Mouse (Mus musculus) MEL (cell line): ENCODE measurements around the gene Lrrc17. TPM values are rescaled to one million over a fixed set of nuclear protein-coding genes. Genes with fewer than 3 reads are reported as not detected.
A peak's percentile ranks its signal among the peaks of the same experiment; 100 is the strongest.

Source experiments
- DNase-seq: peaks from one replicate; pipeline ENCODE4 v3.0.0; 2011; ENCODE audit warnings: low read depth, low spot score
- H3K27ac ChIP-seq: 2 replicates; pipeline ENCODE4 v1.5.1; 2012; ENCODE audit warnings: low read depth, mild to moderate bottlenecking, control low read depth, low read length, moderate library complexity; ENCODE audit not compliant: control insufficient read depth
- H3K27me3 ChIP-seq, 2 experiments: fragments of 150-350 bp in 1 of 2; sonication (generic) in 1 of 2; 2 replicates each; pipeline ENCODE4 v1.6.1; 2012; ENCODE audit warnings: low read length in 2 of 2, mild to moderate bottlenecking in 2 of 2, improper control_type of control experiment in 1 of 2, moderate library complexity in 1 of 2; ENCODE audit not compliant: insufficient read depth in 2 of 2, control insufficient read depth in 1 of 2
- H3K36me3 ChIP-seq, 2 experiments: 2 replicates each; pipeline ENCODE4 v1.6.1; 2012 to 2014; ENCODE audit warnings: low read length in 2 of 2, improper control_type of control experiment in 1 of 2, inconsistent platforms in 1 of 2, mild to moderate bottlenecking in 1 of 2; ENCODE audit not compliant: insufficient read depth in 2 of 2, control insufficient read depth in 1 of 2
- H3K4me1 ChIP-seq, 2 experiments: fragments of 150-350 bp in 1 of 2; sonication (generic) in 1 of 2; 2 replicates each; pipeline ENCODE4 v1.6.1; 2012; ENCODE audit warnings: low read length in 2 of 2, improper control_type of control experiment in 1 of 2, mild to moderate bottlenecking in 1 of 2; ENCODE audit not compliant: insufficient read depth in 2 of 2, control insufficient read depth in 1 of 2
- H3K4me3 ChIP-seq, 2 experiments: fragments of 150-350 bp in 1 of 2; sonication (generic) in 1 of 2; 2 replicates each; pipeline ENCODE4 v1.5.1; 2012; ENCODE audit warnings: low read depth in 2 of 2, low read length in 2 of 2, mild to moderate bottlenecking in 2 of 2, moderate library complexity in 2 of 2, control low read depth in 1 of 2, improper control_type of control experiment in 1 of 2; ENCODE audit not compliant: control insufficient read depth in 1 of 2, insufficient read depth in 1 of 2
- H3K79me2 ChIP-seq: 2 replicates; pipeline ENCODE4 v1.6.1; 2012; ENCODE audit warnings: mild to moderate bottlenecking, low read length, moderate library complexity; ENCODE audit not compliant: control insufficient read depth, poor library complexity, insufficient read depth
- H3K9ac ChIP-seq: 2 replicates; pipeline ENCODE4 v1.6.1; 2012; ENCODE audit warnings: low read depth, mild to moderate bottlenecking, control low read depth, low read length, moderate library complexity; ENCODE audit not compliant: control insufficient read depth, poor library complexity, severe bottlenecking
- H3K9me3 ChIP-seq: fragments of 150-350 bp; sonication (generic); replicated peaks from 2 replicates; pipeline ENCODE4 v1.6.1; 2012; ENCODE audit warnings: mild to moderate bottlenecking, low read length, improper control_type of control experiment, moderate library complexity; ENCODE audit not compliant: insufficient read depth
- BHLHE40 ChIP-seq: IDR thresholded peaks from 2 replicates; pipeline ENCODE4 v1.6.1; 2012; ENCODE audit warnings: low read depth, mild to moderate bottlenecking, inconsistent platforms, low read length, improper control_type of control experiment, borderline replicate concordance
- CHD1 ChIP-seq: IDR thresholded peaks from 2 replicates; pipeline ENCODE4 v1.6.1; 2012; ENCODE audit warnings: low read depth, mild to moderate bottlenecking, inconsistent platforms, low read length, improper control_type of control experiment
- EP300 ChIP-seq, 2 experiments: IDR thresholded peaks; 2 replicates each; pipeline ENCODE4 v1.6.1; 2011; ENCODE audit warnings: improper control_type of control experiment in 2 of 2, low read length in 2 of 2, low read depth in 1 of 2, mild to moderate bottlenecking in 1 of 2
- ETS1 ChIP-seq: IDR thresholded peaks from 2 replicates; pipeline ENCODE4 v1.6.1; 2012; ENCODE audit warnings: low read depth, mild to moderate bottlenecking, inconsistent platforms, low read length, improper control_type of control experiment, moderate library complexity
- GABPA ChIP-seq: IDR thresholded peaks from 2 replicates; pipeline ENCODE4 v1.6.1; 2012; ENCODE audit warnings: low read depth, mild to moderate bottlenecking, inconsistent platforms, low read length, improper control_type of control experiment, moderate library complexity
- HCFC1 ChIP-seq: IDR thresholded peaks from 2 replicates; pipeline ENCODE4 v1.6.1; 2012; ENCODE audit warnings: low read depth, mild to moderate bottlenecking, inconsistent platforms, low read length, improper control_type of control experiment, moderate library complexity
- JUND ChIP-seq: IDR thresholded peaks from 2 replicates; pipeline ENCODE4 v1.6.1; 2011; ENCODE audit warnings: low read depth, mild to moderate bottlenecking, improper control_type of control experiment, low read length
- MAFK ChIP-seq: IDR thresholded peaks from 2 replicates; pipeline ENCODE4 v1.6.1; 2011; ENCODE audit warnings: low read depth, mild to moderate bottlenecking, low read length, improper control_type of control experiment, borderline replicate concordance
- MEF2A ChIP-seq: IDR thresholded peaks from 2 replicates; pipeline ENCODE4 v1.6.1; 2014; ENCODE audit warnings: low read depth, mild to moderate bottlenecking, inconsistent platforms, low read length, improper control_type of control experiment; ENCODE audit not compliant: poor library complexity, insufficient replicate concordance, severe bottlenecking; ENCODE audit errors: extremely low read depth
- NELFE ChIP-seq: IDR thresholded peaks from 2 replicates; pipeline ENCODE4 v1.6.1; 2011; ENCODE audit warnings: low read depth, low read length, improper control_type of control experiment
- NRF1 ChIP-seq: IDR thresholded peaks from 2 replicates; pipeline ENCODE4 v1.6.1; 2014; ENCODE audit warnings: low read depth, mild to moderate bottlenecking, inconsistent platforms, low read length, improper control_type of control experiment, moderate library complexity; ENCODE audit not compliant: poor library complexity, insufficient read depth, severe bottlenecking
- POLR2A ChIP-seq, 2 experiments: IDR thresholded peaks; 2 replicates each; pipeline ENCODE4 v1.6.1; 2011 to 2012; ENCODE audit warnings: low read length in 2 of 2, mild to moderate bottlenecking in 2 of 2, control low read depth in 1 of 2, improper control_type of control experiment in 1 of 2, low read depth in 1 of 2, moderate library complexity in 1 of 2; ENCODE audit not compliant: control insufficient read depth in 1 of 2, insufficient read depth in 1 of 2, poor library complexity in 1 of 2
- POLR2AphosphoS2 ChIP-seq: IDR thresholded peaks from 2 replicates; pipeline ENCODE4 v1.6.1; 2011; ENCODE audit warnings: low read length, improper control_type of control experiment
- RAD21 ChIP-seq: IDR thresholded peaks from 2 replicates; pipeline ENCODE4 v1.6.1; 2011; ENCODE audit warnings: mild to moderate bottlenecking, low read depth, low read length, improper control_type of control experiment
- RCOR1 ChIP-seq: IDR thresholded peaks from 2 replicates; pipeline ENCODE4 v1.6.1; 2012; ENCODE audit warnings: low read depth, mild to moderate bottlenecking, inconsistent platforms, low read length, improper control_type of control experiment
- SIN3A ChIP-seq: IDR thresholded peaks from 2 replicates; pipeline ENCODE4 v1.6.1; 2012; ENCODE audit warnings: low read length, improper control_type of control experiment, inconsistent platforms
- UBTF ChIP-seq: IDR thresholded peaks from 2 replicates; pipeline ENCODE4 v1.6.1; 2012; ENCODE audit warnings: low read depth, mild to moderate bottlenecking, inconsistent platforms, low read length, improper control_type of control experiment, moderate library complexity, borderline replicate concordance; ENCODE audit not compliant: insufficient read depth
- ZC3H11A ChIP-seq: IDR thresholded peaks from 2 replicates; pipeline ENCODE4 v1.6.1; 2012; ENCODE audit warnings: low read depth, mild to moderate bottlenecking, inconsistent platforms, low read length, improper control_type of control experiment
- ZKSCAN1 ChIP-seq: IDR thresholded peaks from 2 replicates; pipeline ENCODE4 v1.6.1; 2012; ENCODE audit warnings: low read depth, mild to moderate bottlenecking, inconsistent platforms, low read length, improper control_type of control experiment, moderate library complexity
- ZNF384 ChIP-seq: IDR thresholded peaks from 2 replicates; pipeline ENCODE4 v1.6.1; 2012; ENCODE audit warnings: low read depth, mild to moderate bottlenecking, inconsistent platforms, low read length, improper control_type of control experiment
- polyA plus RNA-seq, 2 experiments: library from polyadenylated mRNA; stranded (reverse) in 1 of 2; unstranded in 1 of 2; fragments of >175 nt in 1 of 2; fragments of >200 nt in 1 of 2; gene quantifications; 2 replicates each; pipeline versions ENCODE4 v1.2.1 to v1.2.4; 2012; ENCODE audit warnings: low replicate concordance in 2 of 2, low read depth in 1 of 2; ENCODE audit not compliant: insufficient read length in 2 of 2, insufficient read depth in 1 of 2, missing spikeins in 1 of 2
- total RNA-seq: library from RNA; depleted of rRNA; stranded (reverse); fragments of 300-350 nt; gene quantifications from 2 replicates; pipeline ENCODE4 v1.2.3, GENCODE M21; 2012

Lrrc17 gene
- total and polyA plus RNA-seq, 3 experiments, result not detected

DNA sequence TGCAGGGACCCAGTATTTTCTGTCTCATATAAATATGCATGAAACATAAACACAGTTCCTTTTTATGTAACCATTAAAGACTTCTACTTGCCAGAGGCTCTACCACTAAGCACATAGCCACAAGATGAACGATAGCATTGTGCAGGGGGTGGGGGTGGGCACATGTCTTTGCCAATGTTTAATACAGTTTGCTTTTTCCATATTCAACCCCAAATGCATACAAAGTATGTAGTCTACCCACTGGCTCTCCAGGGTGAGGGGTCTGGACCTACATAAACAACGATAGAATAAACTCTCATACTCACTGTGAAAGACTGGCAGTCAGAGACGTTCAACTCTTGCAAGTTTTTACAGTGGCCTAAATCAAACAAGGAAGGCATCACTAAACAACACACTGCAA is 13.1 kb downstream of the Lrrc17 start:
- DNase-seq, result no peak
- H3K27ac ChIP-seq, result no peak overlapping the region
- H3K79me2 ChIP-seq, result no peaks in the 10 kb centered on the region
- no peak overlapping the region for H3K4me3 ChIP-seq
- H3K36me3 ChIP-seq, result no peaks in the 10 kb centered on the region
- H3K27me3 ChIP-seq, result peaks cover 0 to 23% of the 10 kb centered on the region in 2 experiments
- H3K4me1 ChIP-seq, result no peaks in the 10 kb centered on the region
- TF ChIP-seq ZKSCAN1, result no peak
- TF ChIP-seq HCFC1, result no peak
- TF ChIP-seq JUND, result no peak
- TF ChIP-seq NRF1, result no peak
- TF ChIP-seq MEF2A, result no peak
- TF ChIP-seq GABPA, result no peak
- no peak for TF ChIP-seq POLR2A (IDR thresholded peaks at IDR 0.05; ENCODE audit: control insufficient read depth in 1 of 2, insufficient read depth in 1 of 2, low read depth in 1 of 2, low read length in 2 of 2, poor library complexity in 1 of 2)
- no peak for TF ChIP-seq UBTF
- no peak for TF ChIP-seq EP300 (IDR thresholded peaks at IDR 0.05; ENCODE audit: low read depth in 1 of 2, low read length in 2 of 2)
- no peak for TF ChIP-seq SIN3A
- TF ChIP-seq, all 39 proteins: peak for 0
- Histone ChIP-seq H3K9me3 (no peaks in the 10 kb centered on the region), H3K9ac (no peak overlapping the region)

- H3K36me3 ChIP-seq, result no peaks in the 10 kb centered on the region
- no peak overlapping the region for H3K27ac ChIP-seq
- TF ChIP-seq HCFC1 (no peak), RAD21 (no peak), POLR2AphosphoS2 (no peak), JUND (no peak), SIN3A (no peak), ZC3H11A (no peak), MAFK (no peak), ETS1 (no peak), MEF2A (no peak), BHLHE40 (no peak), POLR2A (IDR thresholded peaks at IDR 0.05; ENCODE audit: control insufficient read depth in 1 of 2, insufficient read depth in 1 of 2, low read depth in 1 of 2, low read length in 2 of 2, poor library complexity in 1 of 2) (no peak), RCOR1 (no peak), ZNF384 (no peak), NELFE (no peak), CHD1 (no peak), NRF1 (no peak)
- TF ChIP-seq, all 39 proteins: peak for 0
- H3K4me3 ChIP-seq, result no peak overlapping the region
- no peaks in the 10 kb centered on the region for H3K4me1 ChIP-seq
- H3K9ac ChIP-seq, result no peak overlapping the region
- H3K9me3 ChIP-seq, result no peaks in the 10 kb centered on the region
- no peaks in the 10 kb centered on the region for H3K79me2 ChIP-seq
- peak; percentile 16 for DNase-seq
- peaks cover 4 to 13% of the 10 kb centered on the region in 2 experiments; a peak in 3 of 4 replicates for H3K27me3 ChIP-seq
Observed at GRCm38 (mm10) chr5:21563936-21564335, 20.6 kb downstream of the Lrrc17 start.
